Mouse (Mus musculus): Measurements from ENCODE around the gene Ppfia1.
A peak's percentile ranks its signal among the peaks of the same experiment; 100 is the strongest.

Ppfia1 gene

GRCm38 (mm10) chr7:144549904-144550566, 3.5 kb downstream of the Ppfia1 start:
- DNase-seq (ENCODE audit: low spot score), result no peak

- no peak for DNase-seq (ENCODE audit: low spot score)
These were observed 8.3 kb downstream of the Ppfia1 start for GRCm38 (mm10) chr7:144545231-144545630.

DNA sequence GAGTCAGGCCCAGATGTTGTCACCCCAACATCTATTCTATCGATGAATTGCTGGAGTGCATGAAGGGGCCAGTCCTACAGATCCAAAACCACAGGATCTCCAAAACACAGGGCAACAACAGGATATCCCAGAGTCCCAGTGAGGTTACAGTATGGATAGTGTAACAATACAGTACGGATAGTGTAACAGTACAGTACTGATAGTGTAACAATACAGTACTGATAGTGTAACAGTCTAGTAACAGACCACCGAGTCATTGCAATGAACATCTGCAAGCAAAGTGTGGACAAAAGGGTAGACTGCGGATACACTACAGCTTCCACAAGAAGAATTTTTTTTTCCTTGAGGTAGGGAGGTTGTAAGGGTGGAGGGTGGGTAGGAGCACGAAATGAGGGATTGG, 12.2 kb downstream of the Ppfia1 start:
- DNase-seq (ENCODE audit: low spot score), result no peak

- no peak for DNase-seq (ENCODE audit: low spot score)
These were observed 14.4 kb downstream of the Ppfia1 start for GRCm38 (mm10) chr7:144539146-144539545.

DNA sequence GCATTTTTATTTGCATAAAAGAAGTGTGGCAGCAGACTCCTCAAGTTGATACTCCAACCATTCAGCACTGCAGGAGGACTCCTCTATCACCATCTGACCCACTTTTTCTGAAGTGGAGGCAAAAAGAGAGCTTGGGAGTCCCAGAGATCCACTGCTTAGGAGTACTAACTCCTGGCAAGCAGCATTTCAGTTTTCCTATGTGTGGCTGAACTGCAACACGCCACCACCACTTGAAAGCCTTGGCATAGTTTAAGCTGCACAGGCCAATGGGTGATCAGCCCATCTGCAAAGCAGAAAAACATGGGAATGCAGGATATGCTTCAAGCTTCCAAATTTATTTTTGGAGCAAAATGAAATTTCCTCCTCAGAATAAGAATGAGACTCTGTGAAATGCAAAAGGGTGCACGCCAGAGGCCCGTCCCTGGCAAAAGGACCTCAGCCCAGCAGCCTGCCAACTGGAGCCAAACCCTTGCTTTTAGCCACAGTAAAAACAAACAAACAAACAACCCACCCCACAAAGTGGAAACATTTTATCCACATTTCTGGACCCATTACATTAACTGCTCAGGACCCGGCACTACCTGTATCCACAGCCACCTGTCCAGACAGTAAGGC, 15.4 kb downstream of the Ppfia1 start:
- DNase-seq (ENCODE audit: low spot score), result no peak

DNA sequence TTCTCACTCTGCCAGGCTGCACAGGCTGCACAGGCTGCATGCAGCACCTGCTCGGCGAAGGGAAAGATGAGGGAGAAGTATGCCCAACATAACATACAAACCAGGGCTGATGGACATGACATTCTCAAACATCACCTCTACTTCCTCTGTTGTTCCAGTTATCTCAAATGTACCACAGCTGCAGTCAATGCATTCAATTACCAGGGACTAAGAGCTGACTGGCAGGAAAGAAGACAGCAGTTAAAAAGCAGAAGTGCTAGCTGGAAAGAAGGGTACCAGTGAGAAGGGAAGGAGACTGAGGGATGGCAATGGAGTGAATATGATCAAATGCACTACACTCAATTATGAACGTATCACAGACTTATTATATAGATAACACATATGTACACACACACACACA, 17.2 kb downstream of the Ppfia1 start:
- DNase-seq (ENCODE audit: low spot score), result no peak

GRCm38 (mm10) chr7:144534773-144535172, 18.8 kb downstream of the Ppfia1 start:
- no peak for DNase-seq (ENCODE audit: low spot score)

- DNase-seq (ENCODE audit: low spot score), result peak; percentile 42
These were observed 21.7 kb downstream of the Ppfia1 start for GRCm38 (mm10) chr7:144531585-144532378.

DNA sequence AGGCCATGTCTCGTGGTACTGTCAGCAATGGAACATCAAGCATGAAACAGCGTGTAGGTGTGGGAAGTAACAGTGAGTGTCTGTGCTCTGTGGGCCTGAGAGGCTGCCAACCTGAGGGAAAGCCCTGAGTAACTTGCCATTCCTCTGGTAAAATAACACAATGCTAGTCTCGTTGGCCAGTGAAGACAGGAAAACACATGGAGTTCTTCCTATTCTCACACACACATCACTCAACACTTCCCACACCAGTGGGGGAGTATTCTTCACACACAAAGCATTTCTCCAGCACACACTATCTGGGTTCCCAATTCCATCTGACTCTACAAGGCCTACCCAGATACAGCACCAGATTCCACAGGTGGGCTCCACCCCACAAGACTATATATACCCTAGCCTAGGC, 23.7 kb downstream of the Ppfia1 start:
- DNase-seq (ENCODE audit: low spot score), result no peak

DNA sequence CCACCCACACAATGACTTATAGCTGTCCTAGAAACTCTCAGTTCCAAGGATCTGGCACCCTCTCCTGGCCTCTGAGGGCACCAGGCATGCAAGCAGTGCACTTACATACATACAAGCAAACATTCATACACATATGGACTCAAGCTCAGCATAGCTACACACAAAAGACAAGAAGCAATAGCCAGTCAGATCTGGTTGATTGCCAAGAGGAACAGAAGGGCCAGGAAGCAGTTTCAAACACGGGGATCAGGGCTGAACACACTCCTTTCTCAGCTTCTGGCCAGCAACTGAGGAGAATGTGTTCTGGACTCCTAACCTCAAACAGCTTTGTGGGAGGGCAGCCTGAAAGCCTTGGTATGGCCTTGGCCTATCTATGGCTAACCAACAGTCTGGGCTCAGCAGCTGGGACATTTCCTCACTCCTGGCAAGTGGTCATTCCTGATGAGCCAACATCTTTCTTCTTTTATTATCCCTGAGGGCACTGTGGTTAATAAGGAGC, 25.8 kb downstream of the Ppfia1 start:
- DNase-seq (ENCODE audit: low spot score), result no peak

- peak; percentile 11 for DNase-seq (ENCODE audit: low spot score)
These were observed 26.9 kb downstream of the Ppfia1 start for GRCm38 (mm10) chr7:144526649-144527048.

GRCm38 (mm10) chr7:144524427-144525191, 28.9 kb downstream of the Ppfia1 start:
- no peak for DNase-seq (ENCODE audit: low spot score)

GRCm38 (mm10) chr7:144523415-144523814, 30.1 kb downstream of the Ppfia1 start:
- no peak for DNase-seq (ENCODE audit: low spot score)

- DNase-seq (ENCODE audit: low spot score), result no peak
These were observed 31.6 kb downstream of the Ppfia1 start for GRCm38 (mm10) chr7:144521927-144522326.

GRCm38 (mm10) chr7:144519852-144520251, 33.7 kb downstream of the Ppfia1 start:
- DNase-seq (ENCODE audit: low spot score), result no peak

- no peak for DNase-seq (ENCODE audit: low spot score)
These were observed 36.8 kb downstream of the Ppfia1 start for GRCm38 (mm10) chr7:144516711-144517110.

- no peak for DNase-seq (ENCODE audit: low spot score)
These were observed 44.4 kb downstream of the Ppfia1 start for GRCm38 (mm10) chr7:144509090-144509489.

GRCm38 (mm10) chr7:144506807-144507206, 46.7 kb downstream of the Ppfia1 start:
- DNase-seq (ENCODE audit: low spot score), result no peak

- no peak for DNase-seq (ENCODE audit: low spot score)
These were observed 49.6 kb downstream of the Ppfia1 start for GRCm38 (mm10) chr7:144503959-144504358.

- DNase-seq (ENCODE audit: low spot score), result no peak
These were observed 60.6 kb downstream of the Ppfia1 start for GRCm38 (mm10) chr7:144492931-144493330.

- DNase-seq (ENCODE audit: low spot score), result no peak
These were observed 63.2 kb downstream of the Ppfia1 start for GRCm38 (mm10) chr7:144490201-144490873.

Data from embryo, embryonic 10 days (tissue).